Comparison of ENCODE assay signal across 11 mouse cellular contexts in genomic region chr7:18950523-18951315, GRCm38 (mm10). TPM values are rescaled to one million over a fixed set of nuclear protein-coding genes. Genes with fewer than 3 reads are reported as not detected.
DNase-seq lines count a peak whose midpoint lies in the region; ATAC-seq and TF ChIP-seq lines count a peak whose summit lies in the region.
"Had no signal": no experiment of that assay in that cellular context is flagged by ENCODE, and none has a peak within 500 bp of the region (broad histone marks: within the 10 kb centered on the region; RNA-seq: fewer than 3 reads in every experiment).

No protein-coding gene starts in this region.

- no peak for TF ChIP-seq POLR2A in olfactory bulb, adult 2 months (IDR thresholded peaks at IDR 0.05; ENCODE audit: insufficient read depth, low read depth, low read length)

- intact Hi-C loops in left cerebral cortex, postnatal 4 days (cut with DNase I) = loop anchor here (5.0 kb wide), 1 partner anchor 53 kb away; no protein-coding TSS in a partner anchor

- TF ChIP-seq CTCF in olfactory bulb, adult 2 months (IDR thresholded peaks at IDR 0.05; ENCODE audit: insufficient read depth, low read depth, low read length) = no peak

- peak overlapping the region; percentile 83 for H3K27ac ChIP-seq in hindbrain, embryonic 16.5 days (ENCODE audit: low read depth, low read length)
- H3K27ac ChIP-seq in olfactory bulb, adult 2 months (ENCODE audit: insufficient read depth, low read depth, low read length) = peak overlapping the region; percentile 81

- H3K4me2 ChIP-seq in hindbrain, embryonic 16.5 days (ENCODE audit: low read length) = peak overlapping the region; percentile 18

- DNase-seq in left cerebral cortex, postnatal 4 days = peak; percentile 53
- DNase-seq in left cerebral cortex, adult 11 months (ENCODE audit: low spot score) = no peak
- DNase-seq in embryo, embryonic 11 days = peak; percentile 73
- DNase-seq in spleen, adult 12 weeks (ENCODE audit: low spot score) = no peak
- no peak for DNase-seq in kidney, postnatal 25 days
- DNase-seq in adrenal gland, adult 8-10 months = no peak
- DNase-seq: kidney, adult 9 months had no signal

- H3K4me3 ChIP-seq in hindbrain, embryonic 16.5 days (ENCODE audit: low read length) = no peak overlapping the region
- H3K4me3 ChIP-seq in olfactory bulb, adult 2 months (ENCODE audit: insufficient read depth, low read depth, low read length) = no peak overlapping the region
- H3K4me3 ChIP-seq: myocyte had no signal

- no peaks in the 10 kb centered on the region for H3K9me3 ChIP-seq in hindbrain, embryonic 16.5 days (ENCODE audit: control insufficient read depth, low read length)

- no peaks in the 10 kb centered on the region for H3K27me3 ChIP-seq in hindbrain, embryonic 16.5 days (replicated peaks; ENCODE audit: control insufficient read depth, insufficient read depth, low read length)

- H3K4me1 ChIP-seq in hindbrain, embryonic 16.5 days (ENCODE audit: control insufficient read depth, insufficient read depth, low read depth, low read length) = peaks cover 36% of the 10 kb centered on the region
- H3K4me1 ChIP-seq in olfactory bulb, adult 2 months (ENCODE audit: control insufficient read depth, insufficient read depth, low read length) = peaks cover 30% of the 10 kb centered on the region

- H3K36me3 ChIP-seq in hindbrain, embryonic 16.5 days (ENCODE audit: control insufficient read depth, insufficient read depth, low read length) = peaks cover 38% of the 10 kb centered on the region

- 0 out of 2 replicates have a peak overlapping the region, but pooled peaks have one; percentile 18 for H3K9ac ChIP-seq in hindbrain, embryonic 16.5 days (ENCODE audit: low read depth, low read length)

- WGBS in hindbrain, embryonic 16.5 days = 16% methylated on average over 18 of the region's 18 CpGs
- WGBS in olfactory bulb, adult 2 months = 19% methylated on average over 18 of the region's 18 CpGs

- peak; percentile 44 for ATAC-seq in hindbrain, embryonic 16.5 days

RNA-seq across cellular contexts. Expression of gene Nova2, which starts 25.0 kb away (rescaled TPM):
- total RNA-seq in left cerebral cortex, postnatal 4 days (2021) = 100 to 1,000 TPM; 152 to 154 TPM
- 10.4 and 12.3 TPM in 2 replicates for polyA plus RNA-seq in hindbrain, embryonic 16.5 days (2015; fragmentation: Nextera tagmentation; extraction: Ambion mirVana)
- polyA plus RNA-seq in olfactory bulb, adult 2 months (2012; ENCODE audit: insufficient read depth, insufficient read length, low replicate concordance, missing spikeins) = not detected in 2 replicates
- 1 to 10 TPM; 5.6 to 9.2 (median 7.1) TPM for total RNA-seq in adrenal gland, adult 8-10 months (2022)

RNA-seq across cellular contexts. Expression of gene Nanos2, which starts 36.5 kb away (rescaled TPM):
- 1 to 10 TPM; 1.4 to 1.7 TPM for total RNA-seq in left cerebral cortex, postnatal 4 days (2021)
- 0.65 and 0.85 TPM in 2 replicates for polyA plus RNA-seq in hindbrain, embryonic 16.5 days (2015; fragmentation: Nextera tagmentation; extraction: Ambion mirVana)
- polyA plus RNA-seq in olfactory bulb, adult 2 months (2012; ENCODE audit: insufficient read depth, insufficient read length, low replicate concordance, missing spikeins) = not detected in 2 replicates
- not detected for total RNA-seq in adrenal gland, adult 8-10 months (2022)
- total RNA-seq: liver, adult 2 months had no signal
- polyA plus RNA-seq: liver, adult 2 months; myocyte had no signal

RNA-seq across cellular contexts. Expression of gene Mypop, which starts 40.3 kb away (rescaled TPM):
- 10 to 100 TPM; 18.8 to 20.2 TPM for total RNA-seq in left cerebral cortex, postnatal 4 days (2021)
- 5.8 and 6.3 TPM in 2 replicates for polyA plus RNA-seq in hindbrain, embryonic 16.5 days (2015; fragmentation: Nextera tagmentation; extraction: Ambion mirVana)
- not detected in 2 replicates for polyA plus RNA-seq in olfactory bulb, adult 2 months (2012; ENCODE audit: insufficient read depth, insufficient read length, low replicate concordance, missing spikeins)
- total RNA-seq in adrenal gland, adult 8-10 months (2022) = 10 to 100 TPM; 11.4 to 18.0 (median 15.5) TPM

RNA-seq across cellular contexts. Expression of gene Ccdc61, which starts 40.5 kb away (rescaled TPM):
- 10 to 100 TPM; 16.0 to 23.3 TPM for total RNA-seq in left cerebral cortex, postnatal 4 days (2021)
- polyA plus RNA-seq in hindbrain, embryonic 16.5 days (2015; fragmentation: Nextera tagmentation; extraction: Ambion mirVana) = 29.1 and 35.7 TPM in 2 replicates
- polyA plus RNA-seq in olfactory bulb, adult 2 months (2012; ENCODE audit: insufficient read depth, insufficient read length, low replicate concordance, missing spikeins) = not detected in 2 replicates
- 10 to 100 TPM; 12.6 to 18.4 (median 14.0) TPM for total RNA-seq in adrenal gland, adult 8-10 months (2022)

RNA-seq across cellular contexts. Expression of gene Irf2bp1, which starts 53.1 kb away (rescaled TPM):
- total RNA-seq in left cerebral cortex, postnatal 4 days (2021) = 10 to 100 TPM; 56.9 to 60.8 TPM
- polyA plus RNA-seq in hindbrain, embryonic 16.5 days (2015; fragmentation: Nextera tagmentation; extraction: Ambion mirVana) = 26.8 and 27.3 TPM in 2 replicates
- polyA plus RNA-seq in olfactory bulb, adult 2 months (2012; ENCODE audit: insufficient read depth, insufficient read length, low replicate concordance, missing spikeins) = not detected in 2 replicates
- total RNA-seq in adrenal gland, adult 8-10 months (2022) = 10 to 100 TPM; 49.0 to 52.8 (median 50.9) TPM

Comparison
In these comparisons a context has a peak if more than half of its experiments do, and no peak if none do; other contexts are left out.
1. DNase-seq: peak in left cerebral cortex, postnatal 4 days (single experiment) and embryo, embryonic 11 days (single experiment); none in left cerebral cortex, adult 11 months (single experiment), spleen, adult 12 weeks (single experiment), kidney, postnatal 25 days (0 of 2) and adrenal gland, adult 8-10 months (single experiment).
2. RNA of gene Nova2, which starts 25.0 kb away (total RNA-seq): 152 to 154 TPM in left cerebral cortex, postnatal 4 days; 5.6 to 9.2 TPM in adrenal gland, adult 8-10 months; every median in the first group is over 10 times any median in the second.